Mouse (Mus musculus): ENCODE results near the gene Rnf145. TPM values are rescaled to one million over a fixed set of nuclear protein-coding genes. Genes with fewer than 3 reads are reported as not detected.
A peak's percentile ranks its signal among the peaks of the same experiment; 100 is the strongest.

Rnf145 gene
- polyA plus RNA-seq, 2 experiments, result 84.5 to 92.1 TPM

- Histone ChIP-seq H3K27me3 (ENCODE audit: control insufficient read depth, insufficient read depth, low read length) (no peaks in the 10 kb centered on the region), H3K27ac (replicated peaks; ENCODE audit: low read depth, low read length) (no peak overlapping the region), H3K9me3 (ENCODE audit: control insufficient read depth, low read length) (no peaks in the 10 kb centered on the region), H3K36me3 (ENCODE audit: control insufficient read depth, insufficient read depth, low read length) (no peaks in the 10 kb centered on the region), H3K4me2 (replicated peaks; ENCODE audit: low read depth, low read length, severe bottlenecking) (no peak overlapping the region), H3K9ac (ENCODE audit: low read depth, low read length, severe bottlenecking) (no peak overlapping the region), H3K4me1 (ENCODE audit: control insufficient read depth, insufficient read depth, low read length) (0 out of 2 replicates have a peak, but pooled peaks cover 3% of the 10 kb centered on the region), H3K4me3 (replicated peaks; ENCODE audit: low read length) (no peak overlapping the region)
- no peak for TF ChIP-seq POLR2A (IDR thresholded peaks at IDR 0.05; ENCODE audit: borderline replicate concordance, extremely low read depth, insufficient read depth, insufficient read length)
- ATAC-seq (ENCODE audit: low FRiP score, low read depth) (no peak), DNase-seq (ENCODE audit: low spot score) (no peak)
- 71% methylated on average over 3 of the region's 3 CpGs for WGBS
These were observed 76.0 kb downstream of the Rnf145 start for GRCm38 (mm10) chr11:44594768-44595167.

- Histone ChIP-seq H3K4me2 (replicated peaks; ENCODE audit: low read depth, low read length, severe bottlenecking) (no peak overlapping the region), H3K9ac (ENCODE audit: low read depth, low read length, severe bottlenecking) (no peak overlapping the region), H3K27me3 (ENCODE audit: control insufficient read depth, insufficient read depth, low read length) (no peaks in the 10 kb centered on the region), H3K36me3 (ENCODE audit: control insufficient read depth, insufficient read depth, low read length) (no peaks in the 10 kb centered on the region), H3K4me1 (ENCODE audit: control insufficient read depth, insufficient read depth, low read length) (peaks cover 3% of the 10 kb centered on the region; the same call in 1 of the 2 replicates), H3K9me3 (ENCODE audit: control insufficient read depth, low read length) (no peaks in the 10 kb centered on the region), H3K4me3 (replicated peaks; ENCODE audit: low read length) (no peak overlapping the region), H3K27ac (replicated peaks; ENCODE audit: low read depth, low read length) (no peak overlapping the region)
- no peak for ATAC-seq (ENCODE audit: low FRiP score, low read depth)
- WGBS, result 87% methylated on average over 8 of the region's 8 CpGs
- TF ChIP-seq POLR2A (IDR thresholded peaks at IDR 0.05; ENCODE audit: borderline replicate concordance, extremely low read depth, insufficient read depth, insufficient read length), result no peak
- DNase-seq (ENCODE audit: low spot score), result no peak
These were observed 88.1 kb downstream of the Rnf145 start for GRCm38 (mm10) chr11:44606881-44607280.

- Histone ChIP-seq H3K4me2 (replicated peaks; ENCODE audit: low read depth, low read length, severe bottlenecking) (no peak overlapping the region), H3K27ac (replicated peaks; ENCODE audit: low read depth, low read length) (no peak overlapping the region), H3K9ac (ENCODE audit: low read depth, low read length, severe bottlenecking) (no peak overlapping the region), H3K36me3 (ENCODE audit: control insufficient read depth, insufficient read depth, low read length) (no peaks in the 10 kb centered on the region), H3K27me3 (ENCODE audit: control insufficient read depth, insufficient read depth, low read length) (peaks cover 16% of the 10 kb centered on the region; the same call in 1 of the 2 replicates), H3K4me1 (ENCODE audit: control insufficient read depth, insufficient read depth, low read length) (peaks cover 17% of the 10 kb centered on the region), H3K4me3 (replicated peaks; ENCODE audit: low read length) (no peak overlapping the region), H3K9me3 (ENCODE audit: control insufficient read depth, low read length) (no peaks in the 10 kb centered on the region)
- ATAC-seq (ENCODE audit: low FRiP score, low read depth), result no peak
- DNase-seq (ENCODE audit: low spot score), result no peak
- WGBS, result 78% methylated on average over 11 of the region's 11 CpGs
- no peak for TF ChIP-seq POLR2A (IDR thresholded peaks at IDR 0.05; ENCODE audit: borderline replicate concordance, extremely low read depth, insufficient read depth, insufficient read length)
These were observed 89.9 kb downstream of the Rnf145 start for GRCm38 (mm10) chr11:44608646-44609045.

GRCm38 (mm10) chr11:44610971-44611781 lies 92.4 kb downstream of the Rnf145 start:
- peak; percentile 93 for DNase-seq (ENCODE audit: low spot score)
- TF ChIP-seq POLR2A (IDR thresholded peaks at IDR 0.05; ENCODE audit: borderline replicate concordance, extremely low read depth, insufficient read depth, insufficient read length), result no peak
- WGBS, result under 1% methylated on average over 45 of the region's 45 CpGs
- peak overlapping the region; percentile 38 for H3K27ac ChIP-seq (replicated peaks; ENCODE audit: low read depth, low read length)
- no peaks in the 10 kb centered on the region for H3K9me3 ChIP-seq (ENCODE audit: control insufficient read depth, low read length)
- H3K4me3 ChIP-seq (replicated peaks; ENCODE audit: low read length), result peak overlapping the region; percentile 40
- no peaks in the 10 kb centered on the region for H3K36me3 ChIP-seq (ENCODE audit: control insufficient read depth, insufficient read depth, low read length)
- H3K9ac ChIP-seq (ENCODE audit: low read depth, low read length, severe bottlenecking), result peak overlapping the region; percentile 47
- ATAC-seq (ENCODE audit: low FRiP score, low read depth), result peak; percentile 84
- peaks cover 22% of the 10 kb centered on the region for H3K4me1 ChIP-seq (ENCODE audit: control insufficient read depth, insufficient read depth, low read length)
- peaks cover 16% of the 10 kb centered on the region; the same call in 1 of the 2 replicates for H3K27me3 ChIP-seq (ENCODE audit: control insufficient read depth, insufficient read depth, low read length)
- peak overlapping the region; percentile 89 for H3K4me2 ChIP-seq (replicated peaks; ENCODE audit: low read depth, low read length, severe bottlenecking)

- Histone ChIP-seq H3K4me1 (ENCODE audit: control insufficient read depth, insufficient read depth, low read length) (peaks cover 25% of the 10 kb centered on the region), H3K27me3 (ENCODE audit: control insufficient read depth, insufficient read depth, low read length) (peaks cover 16% of the 10 kb centered on the region; the same call in 1 of the 2 replicates), H3K4me3 (replicated peaks; ENCODE audit: low read length) (0 out of 2 replicates have a peak overlapping the region, but pooled peaks have one; percentile 40), H3K9ac (ENCODE audit: low read depth, low read length, severe bottlenecking) (no peak overlapping the region), H3K4me2 (replicated peaks; ENCODE audit: low read depth, low read length, severe bottlenecking) (peak overlapping the region; percentile 89), H3K9me3 (ENCODE audit: control insufficient read depth, low read length) (no peaks in the 10 kb centered on the region), H3K27ac (replicated peaks; ENCODE audit: low read depth, low read length) (no peak overlapping the region), H3K36me3 (ENCODE audit: control insufficient read depth, insufficient read depth, low read length) (no peaks in the 10 kb centered on the region)
- DNase-seq (ENCODE audit: low spot score) (no peak), ATAC-seq (ENCODE audit: low FRiP score, low read depth) (no peak)
- whole genome bisulfite sequencing, result 6% methylated on average over 10 of the region's 10 CpGs
- no peak for TF ChIP-seq POLR2A (IDR thresholded peaks at IDR 0.05; ENCODE audit: borderline replicate concordance, extremely low read depth, insufficient read depth, insufficient read length)
These were observed 93.4 kb downstream of the Rnf145 start for GRCm38 (mm10) chr11:44612156-44612555.

Data from limb, embryonic 14.5 days (tissue).